Mouse (Mus musculus): Measurements from ENCODE around the gene Mfsd11. TPM values are rescaled to one million over a fixed set of nuclear protein-coding genes. Genes with fewer than 3 reads are reported as not detected.

The Mfsd11 gene
- polyA plus RNA-seq, 1 experiment from 2014 or later = 27.0 TPM

DNA sequence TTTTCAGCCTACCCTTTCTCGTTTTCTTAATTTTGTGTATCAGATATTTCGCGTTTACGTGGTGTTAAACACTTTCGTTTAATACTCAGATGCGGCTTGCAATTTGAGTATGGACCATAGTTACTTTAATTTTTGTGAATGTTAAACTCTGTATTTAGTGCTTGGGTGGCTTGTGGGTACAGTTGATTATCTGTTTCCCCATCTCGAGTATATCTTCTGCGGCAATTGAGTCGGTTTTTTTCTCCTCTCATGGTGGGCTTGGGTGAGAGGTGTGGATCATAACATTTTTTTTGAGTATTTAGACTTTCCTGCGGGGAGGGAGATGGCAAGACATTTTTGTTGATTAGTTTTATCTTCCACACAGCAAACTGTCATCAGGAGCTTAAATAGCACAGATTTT, 2.0 kb downstream of the Mfsd11 start:
- peak overlapping the region; percentile 99; the same call in 1 of the 2 replicates for H3K27ac ChIP-seq
- WGBS = 33% methylated on average over 10 of the region's 10 CpGs
- no peak for DNase-seq (ENCODE audit: low spot score)
- H3K4me3 ChIP-seq = peak overlapping the region; percentile 98
- H3K9me3 ChIP-seq = no peaks in the 10 kb centered on the region
- no peaks in the 10 kb centered on the region for H3K27me3 ChIP-seq (ENCODE audit: insufficient read depth, poor library complexity, severe bottlenecking)
- H3K4me1 ChIP-seq = peaks cover 19% of the 10 kb centered on the region
- peaks cover 39% of the 10 kb centered on the region for H3K36me3 ChIP-seq

DNA sequence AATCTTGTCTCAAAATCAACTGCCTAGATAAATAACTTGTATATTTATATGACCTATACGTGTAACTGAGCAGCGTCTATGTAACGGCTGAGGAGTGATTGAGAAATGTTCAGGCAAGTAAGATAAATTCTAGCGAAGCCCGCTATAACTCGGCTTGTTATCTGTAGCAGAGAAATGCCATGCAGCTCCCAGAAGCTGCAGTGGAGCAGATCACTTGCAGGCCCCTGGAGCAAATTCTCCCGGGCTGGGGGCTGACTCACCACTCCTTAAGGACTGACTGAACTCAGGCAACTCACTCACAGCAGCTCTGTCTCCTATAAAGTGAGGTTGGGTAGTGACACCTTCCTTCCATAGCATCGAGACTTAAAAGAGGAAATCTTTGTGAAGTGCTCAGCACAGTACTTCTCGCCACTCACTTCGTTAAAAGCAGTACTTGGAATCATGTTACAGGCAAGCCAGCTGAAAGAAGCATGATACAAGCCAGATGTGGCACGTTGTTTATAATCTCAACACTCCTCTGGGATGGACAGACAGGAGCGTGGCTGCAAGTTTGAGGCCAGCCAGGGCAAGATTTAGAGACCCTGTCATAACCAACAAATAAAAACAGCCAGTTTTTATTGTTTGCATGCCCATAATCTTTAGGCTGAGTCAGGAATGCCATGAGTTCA, 5.1 kb downstream of the Mfsd11 start:
- DNase-seq (ENCODE audit: low spot score) = no peak
- Histone ChIP-seq H3K27me3 (ENCODE audit: insufficient read depth, poor library complexity, severe bottlenecking) (no peaks in the 10 kb centered on the region), H3K4me3 (no peak overlapping the region), H3K36me3 (peaks cover 41% of the 10 kb centered on the region), H3K9me3 (no peaks in the 10 kb centered on the region), H3K4me1 (peaks cover 19% of the 10 kb centered on the region), H3K27ac (0 out of 2 replicates have a peak overlapping the region, but pooled peaks have one; percentile 52)
- 32% methylated on average over 12 of the region's 12 CpGs for WGBS

DNA sequence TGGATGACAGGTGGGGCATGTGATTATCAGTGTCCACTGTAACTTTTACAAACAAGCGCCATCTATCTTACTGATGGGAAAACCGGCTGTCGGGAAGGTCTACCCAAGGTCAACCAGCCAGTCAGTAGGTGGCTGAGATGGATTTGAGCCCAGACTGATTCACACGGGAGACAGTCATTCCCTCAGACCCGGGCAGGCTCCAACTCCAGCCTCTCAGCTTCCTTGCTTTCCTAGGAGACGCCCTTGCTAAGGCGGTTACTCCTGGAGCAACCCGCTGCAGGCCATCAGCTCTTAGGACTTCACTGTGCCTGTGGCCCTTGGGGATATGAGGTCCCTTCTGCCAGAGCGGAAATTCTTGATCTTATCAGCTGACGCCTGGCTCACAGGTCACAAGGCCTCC, 12.2 kb downstream of the Mfsd11 start:
- 28% methylated on average over 10 of the region's 10 CpGs for WGBS
- peak; percentile 78 for DNase-seq (ENCODE audit: low spot score)
- Histone ChIP-seq H3K4me1 (peaks cover 39% of the 10 kb centered on the region), H3K36me3 (peaks cover 77% of the 10 kb centered on the region), H3K27ac (peak overlapping the region; percentile 79), H3K9me3 (no peaks in the 10 kb centered on the region), H3K27me3 (ENCODE audit: insufficient read depth, poor library complexity, severe bottlenecking) (no peaks in the 10 kb centered on the region), H3K4me3 (no peak overlapping the region)

DNA sequence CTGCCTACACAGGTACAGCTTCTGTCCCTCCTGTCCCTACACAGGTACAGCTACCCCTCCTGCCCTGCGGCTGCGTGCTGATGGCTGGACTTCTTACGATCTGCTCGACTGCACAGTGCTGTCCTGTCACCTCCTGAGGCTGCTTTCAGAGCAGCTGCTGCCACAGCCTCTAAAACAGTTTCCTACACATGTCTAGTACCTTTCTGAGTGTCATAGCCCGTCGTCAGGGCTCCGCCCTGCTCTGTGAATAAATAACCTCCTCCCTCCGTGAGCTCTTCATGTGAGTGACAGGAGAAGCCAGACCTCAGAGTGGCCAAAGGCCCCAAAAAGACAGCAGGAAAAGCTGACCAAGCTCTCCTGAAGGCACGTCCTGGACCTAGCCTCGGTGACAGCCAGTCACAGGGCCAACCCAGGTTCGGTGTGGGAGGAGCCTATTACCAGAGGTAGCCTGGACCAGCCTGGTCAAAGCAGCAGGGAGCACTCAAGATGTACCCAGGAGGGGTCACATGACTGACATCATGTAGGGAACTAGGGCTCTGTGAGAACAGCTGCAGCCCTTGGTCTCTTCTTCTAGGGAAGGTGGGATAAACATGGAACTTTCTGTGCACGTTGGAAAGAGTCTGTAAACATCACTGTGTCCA, 13.8 kb downstream of the Mfsd11 start:
- Histone ChIP-seq H3K9me3 (no peaks in the 10 kb centered on the region), H3K4me3 (no peak overlapping the region), H3K27ac (no peak overlapping the region), H3K4me1 (peaks cover 41% of the 10 kb centered on the region), H3K27me3 (ENCODE audit: insufficient read depth, poor library complexity, severe bottlenecking) (no peaks in the 10 kb centered on the region), H3K36me3 (peaks cover 68% of the 10 kb centered on the region)
- DNase-seq (ENCODE audit: low spot score) = no peak
- WGBS = 75% methylated on average over 12 of the region's 12 CpGs

DNA sequence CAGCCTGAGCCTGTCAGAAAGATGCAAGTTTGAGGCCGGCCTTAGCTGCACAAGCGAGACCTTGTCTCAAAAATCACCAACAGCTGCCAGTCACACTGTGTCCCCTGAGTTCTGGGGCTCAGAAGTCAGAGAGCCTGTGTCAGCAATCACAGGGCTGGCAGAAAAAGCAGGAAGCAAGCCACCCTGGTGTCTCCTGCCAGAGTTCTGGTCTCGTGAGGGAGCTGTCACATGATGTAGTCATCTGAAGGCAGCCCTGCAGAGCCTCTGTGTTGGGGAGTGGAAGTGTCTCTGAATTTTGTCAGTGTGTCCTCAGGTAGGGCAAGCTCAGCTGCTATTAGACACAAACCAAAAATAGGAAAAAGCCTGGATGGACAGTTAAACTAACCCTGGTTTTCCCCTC, 15.9 kb downstream of the Mfsd11 start:
- Histone ChIP-seq H3K4me3 (no peak overlapping the region), H3K27ac (peak overlapping the region; percentile 42; the same call in 1 of the 2 replicates), H3K4me1 (peaks cover 41% of the 10 kb centered on the region), H3K36me3 (peaks cover 67% of the 10 kb centered on the region), H3K27me3 (ENCODE audit: insufficient read depth, poor library complexity, severe bottlenecking) (no peaks in the 10 kb centered on the region), H3K9me3 (no peaks in the 10 kb centered on the region)
- WGBS = 63% methylated on average over 3 of the region's 3 CpGs
- no peak for DNase-seq (ENCODE audit: low spot score)

DNA sequence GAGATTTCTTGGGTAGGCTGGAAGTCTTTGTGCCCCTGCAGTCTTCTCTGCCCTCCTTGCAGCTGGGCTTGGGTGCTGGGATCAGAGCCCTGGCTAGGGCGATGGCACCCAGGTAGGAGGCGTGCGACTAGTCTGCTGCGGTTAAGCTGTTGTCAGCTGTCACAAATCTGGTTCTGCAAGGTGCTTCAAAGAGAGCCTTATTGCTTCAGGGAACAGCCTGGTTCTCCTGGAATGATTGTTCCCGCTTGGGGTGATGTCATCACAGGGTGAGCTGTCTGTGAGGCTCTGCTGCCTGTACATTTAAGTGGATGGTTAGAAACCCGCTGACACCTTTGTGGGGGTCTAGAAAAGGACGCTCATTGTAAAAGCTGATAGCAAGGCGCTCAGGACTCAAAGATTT, 17.0 kb downstream of the Mfsd11 start:
- no peak for DNase-seq (ENCODE audit: low spot score)
- Histone ChIP-seq H3K4me3 (no peak overlapping the region), H3K9me3 (no peaks in the 10 kb centered on the region), H3K36me3 (peaks cover 68% of the 10 kb centered on the region), H3K27ac (no peak overlapping the region), H3K27me3 (ENCODE audit: insufficient read depth, poor library complexity, severe bottlenecking) (no peaks in the 10 kb centered on the region), H3K4me1 (peaks cover 32% of the 10 kb centered on the region)
- WGBS = 75% methylated on average over 8 of the region's 8 CpGs

DNA sequence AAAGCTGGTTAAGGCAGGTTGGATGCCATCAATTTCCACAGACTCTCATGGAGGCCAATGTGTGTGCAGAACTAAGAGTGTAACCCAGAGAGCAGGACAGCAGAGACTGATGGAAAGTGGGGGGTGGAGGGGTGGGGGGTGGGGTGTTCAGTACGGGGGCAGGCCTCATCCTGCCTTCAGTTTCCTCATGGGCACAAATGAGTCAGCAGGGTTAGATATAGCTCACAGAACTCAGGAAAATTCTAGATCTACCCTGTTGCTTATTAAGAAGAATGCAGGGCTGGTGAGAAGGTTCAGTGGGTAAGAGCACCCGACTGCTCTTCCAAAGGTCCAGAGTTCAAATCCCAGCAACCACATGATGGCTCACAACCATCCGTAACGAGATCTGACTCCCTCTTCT, 17.4 kb downstream of the Mfsd11 start:
- WGBS = 76% methylated on average over 4 of the region's 4 CpGs
- Histone ChIP-seq H3K4me3 (no peak overlapping the region), H3K27ac (no peak overlapping the region), H3K4me1 (peaks cover 28% of the 10 kb centered on the region), H3K9me3 (no peaks in the 10 kb centered on the region), H3K27me3 (ENCODE audit: insufficient read depth, poor library complexity, severe bottlenecking) (no peaks in the 10 kb centered on the region), H3K36me3 (peaks cover 70% of the 10 kb centered on the region)
- DNase-seq (ENCODE audit: low spot score) = no peak

DNA sequence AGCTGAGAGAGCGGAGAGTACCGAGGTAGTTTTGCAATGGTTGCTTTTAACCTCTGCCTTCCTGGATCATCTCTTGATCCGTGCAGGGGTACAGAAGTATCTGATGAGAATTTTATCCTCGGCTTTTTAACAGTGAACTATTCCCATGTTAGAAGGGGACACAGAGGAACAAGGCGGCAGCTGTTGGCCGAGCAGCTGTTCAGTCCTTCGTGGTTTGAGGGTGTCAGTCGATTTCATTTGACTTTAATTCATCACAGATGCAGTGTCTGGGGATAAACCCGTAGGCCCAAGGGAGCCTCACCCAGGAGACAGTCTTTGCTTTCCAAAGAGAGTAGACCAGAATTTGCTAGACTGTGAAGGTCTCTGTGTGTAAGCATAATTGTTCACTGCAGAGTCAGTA, 19.3 kb downstream of the Mfsd11 start:
- H3K9me3 ChIP-seq = no peaks in the 10 kb centered on the region
- no peaks in the 10 kb centered on the region for H3K27me3 ChIP-seq (ENCODE audit: insufficient read depth, poor library complexity, severe bottlenecking)
- no peak for DNase-seq (ENCODE audit: low spot score)
- H3K4me3 ChIP-seq = no peak overlapping the region
- 92% methylated on average over 9 of the region's 9 CpGs for WGBS
- peaks cover 11% of the 10 kb centered on the region; the same call in 1 of the 2 replicates for H3K4me1 ChIP-seq
- peaks cover 61% of the 10 kb centered on the region for H3K36me3 ChIP-seq
- no peak overlapping the region for H3K27ac ChIP-seq

DNA sequence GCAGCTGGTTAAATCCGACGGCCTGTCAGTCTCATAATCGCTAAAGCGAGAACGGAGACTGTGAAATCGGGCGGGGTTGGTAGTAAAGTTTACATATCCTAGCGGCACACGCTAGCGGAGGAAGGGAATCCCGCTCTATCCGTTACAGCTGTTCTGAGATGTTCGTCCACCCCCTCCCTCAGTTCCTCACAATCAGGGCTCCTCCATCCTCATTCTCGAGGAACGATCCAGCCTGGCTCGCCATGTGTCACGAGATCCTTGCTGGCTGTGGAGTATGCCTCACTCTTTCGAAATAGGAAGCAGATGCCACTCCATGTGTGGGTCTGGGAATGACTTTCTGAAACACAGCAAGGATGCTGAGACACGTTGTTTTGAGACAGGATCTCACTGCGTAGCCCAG, 21.7 kb downstream of the Mfsd11 start:
- peaks cover 46% of the 10 kb centered on the region for H3K36me3 ChIP-seq
- H3K27ac ChIP-seq = no peak overlapping the region
- WGBS = 91% methylated on average over 20 of the region's 20 CpGs
- DNase-seq (ENCODE audit: low spot score) = no peak
- no peaks in the 10 kb centered on the region for H3K27me3 ChIP-seq (ENCODE audit: insufficient read depth, poor library complexity, severe bottlenecking)
- H3K9me3 ChIP-seq = no peaks in the 10 kb centered on the region
- H3K4me3 ChIP-seq = no peak overlapping the region
- H3K4me1 ChIP-seq = peaks cover 7% of the 10 kb centered on the region; the same call in 1 of the 2 replicates

DNA sequence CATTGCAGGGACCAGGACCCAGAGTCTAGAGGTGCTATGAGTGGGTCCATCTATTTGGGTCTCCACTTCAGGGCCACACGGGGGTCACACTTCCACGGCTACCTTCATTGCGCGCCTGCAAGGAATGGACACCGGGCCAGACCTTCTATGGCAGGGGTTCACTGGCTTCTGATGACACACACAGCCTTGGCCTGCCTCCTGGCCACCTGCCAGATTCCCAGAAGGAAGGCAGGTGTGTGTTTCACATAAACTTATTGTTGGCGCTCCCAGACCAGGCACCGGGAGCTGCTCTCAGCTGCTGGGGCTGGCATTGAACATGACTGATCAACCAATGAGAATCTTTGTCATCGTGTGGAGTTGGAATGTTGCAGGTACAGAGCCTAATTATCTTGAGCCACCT, 26.2 kb downstream of the Mfsd11 start:
- 94% methylated on average over 8 of the region's 8 CpGs for WGBS
- H3K4me1 ChIP-seq = 0 out of 2 replicates have a peak, but pooled peaks cover 5% of the 10 kb centered on the region
- no peak for DNase-seq (ENCODE audit: low spot score)
- H3K36me3 ChIP-seq = peaks cover 15% of the 10 kb centered on the region
- H3K27ac ChIP-seq = no peak overlapping the region
- no peak overlapping the region for H3K4me3 ChIP-seq
- no peaks in the 10 kb centered on the region for H3K27me3 ChIP-seq (ENCODE audit: insufficient read depth, poor library complexity, severe bottlenecking)
- no peaks in the 10 kb centered on the region for H3K9me3 ChIP-seq

DNA sequence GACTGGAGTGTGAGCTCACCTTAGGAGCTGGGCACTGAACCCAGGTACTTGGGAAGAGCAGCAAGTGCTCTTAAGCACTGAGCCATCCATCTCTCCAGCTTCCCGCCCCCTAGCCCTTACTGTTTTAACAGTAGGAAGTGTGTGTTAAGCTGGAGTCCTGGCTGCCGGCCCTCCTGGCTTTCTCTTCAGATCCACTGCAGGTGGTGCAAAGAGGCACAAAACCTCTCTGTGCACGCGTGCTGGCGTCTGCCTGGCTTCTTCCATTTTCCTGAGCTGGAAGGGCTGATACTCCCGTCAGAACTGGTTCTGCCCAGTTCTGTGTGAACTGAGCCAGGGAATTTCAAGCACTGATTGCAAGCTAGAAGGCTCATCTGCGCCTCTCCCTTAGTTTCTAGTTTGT, 28.6 kb downstream of the Mfsd11 start:
- Histone ChIP-seq H3K9me3 (no peaks in the 10 kb centered on the region), H3K27ac (no peak overlapping the region), H3K36me3 (no peaks in the 10 kb centered on the region), H3K27me3 (ENCODE audit: insufficient read depth, poor library complexity, severe bottlenecking) (peaks cover 11% of the 10 kb centered on the region), H3K4me3 (no peak overlapping the region), H3K4me1 (peaks cover 10% of the 10 kb centered on the region)
- no peak for DNase-seq (ENCODE audit: low spot score)
- 75% methylated on average over 7 of the region's 7 CpGs for WGBS

DNA sequence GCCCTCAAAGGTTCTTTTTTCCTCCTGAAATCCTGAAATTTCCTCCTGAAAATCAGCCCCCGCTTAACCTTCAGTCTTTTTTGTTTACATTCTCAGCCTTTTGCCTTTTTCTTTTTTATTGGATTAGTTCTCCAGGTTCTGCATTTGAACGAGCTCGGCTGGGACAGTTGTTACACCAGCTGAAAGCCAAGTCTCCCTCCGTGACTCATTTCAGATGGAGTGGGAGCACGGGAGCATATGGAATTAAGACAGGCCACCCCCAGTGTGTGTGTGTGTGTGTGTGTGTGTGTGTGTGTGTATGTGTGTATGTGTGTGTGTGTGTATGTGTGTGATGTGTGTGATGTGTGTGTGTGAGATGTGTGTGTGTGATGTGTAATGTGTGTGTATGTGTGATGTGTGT, 29.2 kb downstream of the Mfsd11 start:
- no peak for DNase-seq (ENCODE audit: low spot score)
- Histone ChIP-seq H3K9me3 (no peaks in the 10 kb centered on the region), H3K36me3 (no peaks in the 10 kb centered on the region), H3K27me3 (ENCODE audit: insufficient read depth, poor library complexity, severe bottlenecking) (peaks cover 17% of the 10 kb centered on the region), H3K4me3 (no peak overlapping the region), H3K27ac (no peak overlapping the region), H3K4me1 (peaks cover 13% of the 10 kb centered on the region)
- 82% methylated on average over 5 of the region's 5 CpGs for WGBS

DNA sequence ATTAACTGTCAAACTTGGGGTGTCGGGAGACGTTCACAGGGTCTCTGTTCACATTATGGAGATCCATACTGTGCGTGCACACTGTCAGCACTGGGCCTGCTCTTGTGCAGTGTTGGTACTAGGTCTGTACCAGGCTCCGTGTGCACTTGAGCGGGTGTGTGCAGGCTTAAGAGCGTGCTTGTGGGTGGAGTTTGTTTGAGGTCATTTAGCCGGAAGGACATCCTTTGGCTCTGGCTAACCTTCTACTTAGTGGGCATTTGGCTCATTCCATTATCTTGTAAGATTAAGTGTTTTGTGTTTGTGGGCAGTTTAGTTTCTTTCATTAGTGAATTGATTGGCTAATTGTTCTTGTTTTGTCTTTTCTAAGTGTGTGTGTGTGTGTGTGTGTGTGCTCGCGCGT, 30.2 kb downstream of the Mfsd11 start:
- Histone ChIP-seq H3K27me3 (ENCODE audit: insufficient read depth, poor library complexity, severe bottlenecking) (peaks cover 27% of the 10 kb centered on the region), H3K9me3 (no peaks in the 10 kb centered on the region), H3K27ac (no peak overlapping the region), H3K36me3 (no peaks in the 10 kb centered on the region), H3K4me1 (peaks cover 13% of the 10 kb centered on the region), H3K4me3 (no peak overlapping the region)
- 77% methylated on average over 10 of the region's 10 CpGs for WGBS
- DNase-seq (ENCODE audit: low spot score) = no peak

Measured in heart, embryonic 10.5 days (tissue).